Mouse (Mus musculus): ENCODE data around the gene Obp2a.
"Not testable (repeated sequence)": the region's sequence is repeated elsewhere in the genome, so short reads cannot be mapped to it uniquely, and the experiment has no call there.

Obp2a gene

GRCm38 (mm10) chr2:25699743-25700142, at the start of gene Obp2a:
Gene Obp2a, plus strand, starts transcription at chr2:25700043.
- not testable (repeated sequence) for DNase-seq

GRCm38 (mm10) chr2:25652902-25653301, 46.9 kb upstream of the Obp2a start, which contains the start of gene Lcn8:
Gene Lcn8, plus strand, starts transcription at chr2:25653120.
- DNase-seq = no peak

- peak; percentile 4 for DNase-seq
Measured at GRCm38 (mm10) chr2:25654502-25654901, 45.3 kb upstream of the Obp2a start.

GRCm38 (mm10) chr2:25656691-25657090, 43.2 kb upstream of the Obp2a start:
- no peak for DNase-seq

GRCm38 (mm10) chr2:25657246-25657645, 42.6 kb upstream of the Obp2a start:
- DNase-seq = no peak

- DNase-seq = no peak
Measured at GRCm38 (mm10) chr2:25657652-25658051, 42.2 kb upstream of the Obp2a start, which contains the start of gene Lcn5. Gene Lcn5, plus strand, starts transcription at chr2:25657952.

- no peak for DNase-seq
Measured at GRCm38 (mm10) chr2:25660279-25660678, 39.6 kb upstream of the Obp2a start.

- DNase-seq = no peak
Measured at GRCm38 (mm10) chr2:25661245-25661970, 38.4 kb upstream of the Obp2a start.

GRCm38 (mm10) chr2:25663511-25663910, 36.3 kb upstream of the Obp2a start:
- peak; percentile 47 for DNase-seq

GRCm38 (mm10) chr2:25664125-25664524, 35.7 kb upstream of the Obp2a start:
- DNase-seq = no peak

- DNase-seq = no peak
Measured at GRCm38 (mm10) chr2:25666516-25666915, 33.3 kb upstream of the Obp2a start.

GRCm38 (mm10) chr2:25676486-25676885, 23.4 kb upstream of the Obp2a start, which contains the start of gene Lcn6:
Gene Lcn6, plus strand, starts transcription at chr2:25676786.
- no peak for DNase-seq

GRCm38 (mm10) chr2:25679559-25679958, 20.3 kb upstream of the Obp2a start:
- DNase-seq = no peak

- DNase-seq = no peak
Measured at GRCm38 (mm10) chr2:25682426-25682825, 17.4 kb upstream of the Obp2a start, which contains the start of gene Lcn10. Gene Lcn10, plus strand, starts transcription at chr2:25682726.

- no peak for DNase-seq
Measured at GRCm38 (mm10) chr2:25686941-25687340, 12.9 kb upstream of the Obp2a start.

- DNase-seq = peak; percentile 77
Measured at GRCm38 (mm10) chr2:25694605-25695004, 5.2 kb upstream of the Obp2a start.

- no peak for DNase-seq
Measured at GRCm38 (mm10) chr2:25696951-25697350, 2.9 kb upstream of the Obp2a start.

- no peak for DNase-seq
Measured at GRCm38 (mm10) chr2:25698696-25699095, 1.1 kb upstream of the Obp2a start.

- DNase-seq = no peak
Measured at GRCm38 (mm10) chr2:25701001-25701400, 1.2 kb downstream of the Obp2a start.

- DNase-seq = no peak
Measured at GRCm38 (mm10) chr2:25703706-25704105, 3.9 kb downstream of the Obp2a start.

GRCm38 (mm10) chr2:25706643-25707481, 7.0 kb downstream of the Obp2a start, which contains the start of gene Bmyc:
Gene Bmyc, plus strand, starts transcription at chr2:25706739.
- peak; percentile 94 for DNase-seq

GRCm38 (mm10) chr2:25708121-25708520, 8.3 kb downstream of the Obp2a start:
- DNase-seq = peak; percentile 61

- not testable (repeated sequence) for DNase-seq
Measured at GRCm38 (mm10) chr2:25709056-25709455, 9.2 kb downstream of the Obp2a start.

- DNase-seq = not testable (repeated sequence)
Measured at GRCm38 (mm10) chr2:25709791-25710190, 9.9 kb downstream of the Obp2a start.

Measured in embryo, embryonic 11 days (tissue).